Mouse (Mus musculus): ENCODE measurements at regions not wholly inside any gene's neighbourhood (a gene's known extent, or its start where the extent isn't known, plus 50 kb on each side); places are given as distances from the start of the nearest gene placed in this dataset.
"Not testable (repeated sequence)": the region's sequence is repeated elsewhere in the genome, so short reads cannot be mapped to it uniquely, and the experiment has no call there.

DNA sequence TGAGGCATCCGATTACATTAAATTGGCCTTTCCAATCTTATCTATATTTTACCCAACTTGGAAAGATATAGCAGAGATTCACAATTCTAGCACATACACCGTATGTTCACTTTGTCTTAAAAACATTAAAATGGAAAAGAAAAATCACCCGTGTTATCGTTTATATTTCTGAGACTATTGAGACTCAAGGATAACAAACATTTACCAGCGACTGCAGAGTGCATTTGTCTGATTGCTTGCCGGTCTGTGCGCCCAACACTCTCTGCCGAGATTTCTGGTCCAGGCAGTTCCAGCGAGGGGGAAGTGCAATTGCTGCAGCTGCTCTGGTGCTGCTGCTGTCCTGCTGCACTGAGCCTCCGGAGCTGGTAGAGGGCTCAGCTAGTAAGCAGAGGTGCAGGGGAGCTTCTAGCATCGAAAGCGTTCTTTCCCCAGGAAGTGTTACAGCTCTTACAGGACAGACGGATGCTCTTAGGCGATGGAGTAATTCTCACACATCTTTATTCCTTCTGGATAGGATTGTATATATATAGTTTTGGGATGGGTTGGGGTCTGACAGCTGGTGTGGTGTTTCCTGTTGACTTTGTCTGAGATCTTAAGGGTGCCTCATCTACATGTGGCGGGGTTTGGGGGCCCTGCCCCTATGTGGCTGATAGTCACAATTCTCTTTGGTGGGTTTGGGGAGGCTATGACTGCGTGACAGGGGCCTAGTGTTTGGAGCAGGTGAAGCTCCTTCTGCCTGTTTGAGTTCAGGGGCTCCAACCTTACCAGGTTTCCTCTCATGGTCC lies 79.7 kb upstream of the Cwc22 start:
- no peaks in the 10 kb centered on the region for H3K27me3 ChIP-seq
- H3K27ac ChIP-seq (replicated peaks), result no peak overlapping the region
- 69% methylated on average over 16 of the region's 16 CpGs for WGBS
- no peaks in the 10 kb centered on the region for H3K36me3 ChIP-seq
- no peak for ATAC-seq (ENCODE audit: low read depth)
- H3K9me3 ChIP-seq, result no peaks in the 10 kb centered on the region
- no peak overlapping the region for H3K4me2 ChIP-seq
- no peaks in the 10 kb centered on the region for H3K4me1 ChIP-seq (replicated peaks)
- no peak overlapping the region for H3K9ac ChIP-seq
- H3K4me3 ChIP-seq, result no peak overlapping the region

- no peak for ATAC-seq (ENCODE audit: low read depth)
- H3K9me3 ChIP-seq, result no peaks in the 10 kb centered on the region
- H3K4me1 ChIP-seq (replicated peaks), result no peaks in the 10 kb centered on the region
- H3K4me3 ChIP-seq, result no peak overlapping the region
- no peaks in the 10 kb centered on the region for H3K36me3 ChIP-seq
- no peak overlapping the region for H3K27ac ChIP-seq (replicated peaks)
- no peaks in the 10 kb centered on the region for H3K27me3 ChIP-seq
- no peak overlapping the region for H3K4me2 ChIP-seq
- 93% methylated on average over 1 of the region's 1 CpGs for WGBS
- no peak overlapping the region for H3K9ac ChIP-seq
Observed at GRCm38 (mm10) chr2:78024981-78025565, 78.9 kb upstream of the Cwc22 start.

DNA sequence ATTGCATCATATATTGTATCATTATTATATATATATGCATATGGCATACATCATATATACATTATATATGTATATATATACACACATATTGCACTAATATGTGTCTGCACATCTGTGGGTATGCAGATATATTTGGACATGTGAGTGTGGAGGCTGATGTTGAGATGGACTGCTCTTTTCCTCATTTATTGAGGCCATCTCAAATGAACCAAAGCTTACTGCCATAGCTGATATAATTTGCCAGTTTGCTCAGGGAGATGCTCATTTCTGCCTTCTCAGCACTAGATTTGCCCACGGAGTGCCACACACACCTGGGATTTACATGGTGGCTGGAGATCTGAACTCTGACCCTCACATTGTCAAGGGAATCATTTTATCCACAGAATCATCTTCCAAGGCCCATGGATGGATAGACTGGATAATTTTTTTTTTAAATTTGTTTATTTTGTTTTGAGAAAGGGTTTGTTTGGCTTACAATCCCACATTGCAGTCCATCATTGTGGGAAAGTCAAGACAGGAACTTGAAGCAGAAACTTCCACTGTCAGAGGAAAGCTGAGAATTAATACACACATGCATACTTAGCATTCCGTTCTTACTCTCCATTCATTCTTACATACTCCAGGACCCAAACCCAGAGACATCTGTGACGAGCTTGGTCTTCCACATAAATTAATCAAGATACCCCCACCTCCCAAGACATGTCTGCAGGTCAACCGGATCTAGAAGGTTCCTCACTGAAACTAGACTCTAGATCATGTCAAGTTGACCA lies 77.9 kb upstream of the Cwc22 start:
- ATAC-seq (ENCODE audit: low read depth), result no peak
- H3K27me3 ChIP-seq, result no peaks in the 10 kb centered on the region

GRCm38 (mm10) chr2:78023416-78023815 lies 77.2 kb upstream of the Cwc22 start:
- ATAC-seq (ENCODE audit: low read depth), result no peak
- Histone ChIP-seq H3K4me2 (no peak overlapping the region), H3K27ac (replicated peaks) (no peak overlapping the region), H3K36me3 (no peaks in the 10 kb centered on the region), H3K9me3 (no peaks in the 10 kb centered on the region), H3K27me3 (no peaks in the 10 kb centered on the region), H3K9ac (no peak overlapping the region), H3K4me3 (no peak overlapping the region), H3K4me1 (replicated peaks) (no peaks in the 10 kb centered on the region)
- WGBS, result 84% methylated on average over 2 of the region's 2 CpGs

More for the DNA sequence above, 77.9 kb upstream of the Cwc22 start:
- no peaks in the 10 kb centered on the region for H3K4me1 ChIP-seq (replicated peaks)
- H3K36me3 ChIP-seq, result no peaks in the 10 kb centered on the region
- WGBS, result 71% methylated on average over 4 of the region's 4 CpGs
- no peak overlapping the region for H3K27ac ChIP-seq (replicated peaks)
- no peak overlapping the region for H3K4me3 ChIP-seq
- H3K9ac ChIP-seq, result no peak overlapping the region
- no peak overlapping the region for H3K4me2 ChIP-seq
- H3K9me3 ChIP-seq, result no peaks in the 10 kb centered on the region

DNA sequence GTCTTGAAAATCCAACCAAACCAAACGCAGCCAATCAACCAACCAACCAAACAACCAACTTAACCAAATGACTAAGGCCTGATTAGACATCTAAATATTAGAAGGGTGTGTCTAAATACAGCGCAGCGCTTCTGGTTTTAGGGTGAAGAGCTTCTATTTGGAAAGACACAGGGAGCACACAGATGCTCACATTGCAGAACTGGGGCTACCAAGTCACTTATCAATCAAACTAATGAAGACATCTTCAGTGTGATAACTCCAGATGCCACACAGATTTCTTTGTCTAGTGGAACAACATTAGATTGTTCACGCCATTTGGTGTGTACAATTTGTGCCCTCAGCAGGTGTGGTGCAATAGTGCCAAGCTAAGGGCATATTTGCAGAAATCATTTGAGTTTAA lies 76.6 kb upstream of the Cwc22 start:
- no peak overlapping the region for H3K4me3 ChIP-seq
- H3K27ac ChIP-seq (replicated peaks), result no peak overlapping the region
- WGBS, result 86% methylated on average over 4 of the region's 4 CpGs
- no peaks in the 10 kb centered on the region for H3K9me3 ChIP-seq
- ATAC-seq (ENCODE audit: low read depth), result no peak
- no peak overlapping the region for H3K9ac ChIP-seq
- no peaks in the 10 kb centered on the region for H3K4me1 ChIP-seq (replicated peaks)
- no peaks in the 10 kb centered on the region for H3K27me3 ChIP-seq
- no peak overlapping the region for H3K4me2 ChIP-seq
- H3K36me3 ChIP-seq, result no peaks in the 10 kb centered on the region

GRCm38 (mm10) chr2:78021905-78022304 lies 75.7 kb upstream of the Cwc22 start:
- Histone ChIP-seq H3K4me1 (replicated peaks) (no peaks in the 10 kb centered on the region), H3K9ac (no peak overlapping the region), H3K4me3 (no peak overlapping the region), H3K27ac (replicated peaks) (no peak overlapping the region), H3K9me3 (no peaks in the 10 kb centered on the region), H3K36me3 (no peaks in the 10 kb centered on the region), H3K27me3 (no peaks in the 10 kb centered on the region), H3K4me2 (no peak overlapping the region)
- WGBS, result 29% methylated on average over 5 of the region's 5 CpGs
- ATAC-seq (ENCODE audit: low read depth), result 0 out of 2 replicates have a peak, but pooled peaks have one; percentile 63

GRCm38 (mm10) chr2:78021356-78021900 lies 75.3 kb upstream of the Cwc22 start:
- Histone ChIP-seq H3K4me3 (no peak overlapping the region), H3K9me3 (no peaks in the 10 kb centered on the region), H3K27me3 (no peaks in the 10 kb centered on the region), H3K36me3 (no peaks in the 10 kb centered on the region), H3K27ac (replicated peaks) (no peak overlapping the region), H3K4me2 (no peak overlapping the region), H3K4me1 (replicated peaks) (no peaks in the 10 kb centered on the region), H3K9ac (no peak overlapping the region)
- no peak for ATAC-seq (ENCODE audit: low read depth)
- WGBS, result 55% methylated on average over 2 of the region's 2 CpGs

- H3K36me3 ChIP-seq, result no peaks in the 10 kb centered on the region
- no peaks in the 10 kb centered on the region for H3K9me3 ChIP-seq
- H3K27me3 ChIP-seq, result no peaks in the 10 kb centered on the region
- ATAC-seq (ENCODE audit: low read depth), result no peak
- no peak overlapping the region for H3K4me3 ChIP-seq
- H3K9ac ChIP-seq, result no peak overlapping the region
- no peaks in the 10 kb centered on the region for H3K4me1 ChIP-seq (replicated peaks)
- no peak overlapping the region for H3K27ac ChIP-seq (replicated peaks)
- WGBS, result 95% methylated on average over 3 of the region's 3 CpGs
- no peak overlapping the region for H3K4me2 ChIP-seq
Observed at GRCm38 (mm10) chr2:78020516-78020915, 74.3 kb upstream of the Cwc22 start.

GRCm38 (mm10) chr2:78019916-78020315 lies 73.7 kb upstream of the Cwc22 start:
- Histone ChIP-seq H3K27me3 (no peaks in the 10 kb centered on the region), H3K4me1 (replicated peaks) (no peaks in the 10 kb centered on the region), H3K9me3 (no peaks in the 10 kb centered on the region), H3K27ac (replicated peaks) (no peak overlapping the region), H3K4me3 (no peak overlapping the region), H3K4me2 (no peak overlapping the region), H3K9ac (no peak overlapping the region), H3K36me3 (no peaks in the 10 kb centered on the region)
- 93% methylated on average over 3 of the region's 3 CpGs for WGBS
- no peak for ATAC-seq (ENCODE audit: low read depth)

- not testable (repeated sequence) for H3K4me3 ChIP-seq; H3K9me3 ChIP-seq; H3K9ac ChIP-seq; H3K36me3 ChIP-seq; ATAC-seq (ENCODE audit: low read depth); H3K27ac ChIP-seq (replicated peaks); H3K4me1 ChIP-seq (replicated peaks); H3K4me2 ChIP-seq; H3K27me3 ChIP-seq
- WGBS, result 90% methylated on average over 6 of the region's 6 CpGs
Observed at GRCm38 (mm10) chr2:78012441-78012840, 66.3 kb upstream of the Cwc22 start.

GRCm38 (mm10) chr2:78011821-78012220 lies 65.6 kb upstream of the Cwc22 start:
- 91% methylated on average over 2 of the region's 2 CpGs for WGBS
- Histone ChIP-seq H3K4me3 (no peak overlapping the region), H3K9me3 (no peaks in the 10 kb centered on the region), H3K9ac (no peak overlapping the region), H3K27me3 (no peaks in the 10 kb centered on the region), H3K27ac (replicated peaks) (no peak overlapping the region), H3K36me3 (no peaks in the 10 kb centered on the region), H3K4me1 (replicated peaks) (no peaks in the 10 kb centered on the region), H3K4me2 (no peak overlapping the region)
- ATAC-seq (ENCODE audit: low read depth), result no peak

DNA sequence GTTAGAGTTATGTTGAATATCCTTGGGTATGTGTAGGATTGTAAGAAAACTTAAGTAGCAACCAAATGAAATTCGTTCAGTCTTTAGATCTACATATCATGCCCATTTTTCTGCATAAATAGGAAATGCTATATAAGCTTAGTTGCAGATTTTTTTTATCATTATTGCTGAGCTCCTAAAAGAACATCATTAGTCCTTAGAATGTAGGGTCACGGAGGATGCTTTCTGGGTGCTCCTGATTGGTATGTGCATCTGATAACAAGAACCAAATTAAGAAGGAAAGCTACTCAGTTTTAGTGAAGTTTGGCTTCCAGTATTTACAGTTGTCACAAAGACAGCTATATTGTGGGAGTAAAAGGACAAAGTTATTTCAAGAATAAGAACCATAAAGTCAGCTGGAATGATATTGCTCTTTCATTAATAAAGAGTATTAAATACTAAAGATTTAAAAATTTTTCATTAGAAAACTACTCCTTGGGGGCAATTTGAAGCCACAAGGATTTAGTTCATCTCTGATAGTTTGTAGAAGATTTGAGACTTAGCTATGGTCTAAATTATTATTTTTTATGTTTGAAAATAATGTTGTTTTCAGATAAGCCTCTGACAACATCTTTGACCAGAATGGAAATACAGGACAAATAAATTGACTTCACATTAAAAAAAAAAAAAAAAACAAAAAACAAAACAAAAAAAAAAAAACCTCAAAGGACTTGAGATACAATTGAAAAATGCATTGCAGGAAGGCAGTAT lies 65.1 kb upstream of the Cwc22 start:
- no peaks in the 10 kb centered on the region for H3K4me1 ChIP-seq (replicated peaks)
- H3K27me3 ChIP-seq, result no peaks in the 10 kb centered on the region
- H3K9me3 ChIP-seq, result no peaks in the 10 kb centered on the region
- ATAC-seq (ENCODE audit: low read depth), result no peak
- H3K36me3 ChIP-seq, result no peaks in the 10 kb centered on the region
- WGBS, result 88% methylated on average over 2 of the region's 2 CpGs
- no peak overlapping the region for H3K27ac ChIP-seq (replicated peaks)
- H3K4me2 ChIP-seq, result no peak overlapping the region
- H3K4me3 ChIP-seq, result no peak overlapping the region
- no peak overlapping the region for H3K9ac ChIP-seq

Measured in neural tube, embryonic 13.5 days (tissue).